Mouse (Mus musculus): ENCODE measurements at regions not wholly inside any gene's neighbourhood (a gene's known extent, or its start where the extent isn't known, plus 50 kb on each side); places are given as distances from the start of the nearest gene placed in this dataset.

DNA sequence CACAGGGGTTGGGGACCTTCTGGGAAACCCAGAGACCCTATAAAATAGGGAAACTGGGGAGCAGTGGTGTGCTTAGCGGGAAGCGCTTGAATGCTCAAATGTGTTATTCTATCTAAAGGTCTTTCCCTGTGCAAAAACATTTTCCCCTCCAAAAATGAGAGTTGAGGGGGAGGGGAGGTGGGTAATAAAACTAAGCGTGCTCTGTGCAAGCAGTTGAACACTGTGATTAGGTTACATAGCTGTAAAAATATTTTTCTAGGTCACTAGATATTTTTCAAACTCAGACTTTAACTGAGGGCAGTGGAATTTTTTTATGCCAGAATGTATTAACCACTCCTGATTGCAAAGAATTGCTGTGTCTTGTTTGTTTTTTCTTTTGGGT lies 77.0 kb upstream of the Tbl1x start:
- no peak for DNase-seq (ENCODE audit: low read depth)

DNA sequence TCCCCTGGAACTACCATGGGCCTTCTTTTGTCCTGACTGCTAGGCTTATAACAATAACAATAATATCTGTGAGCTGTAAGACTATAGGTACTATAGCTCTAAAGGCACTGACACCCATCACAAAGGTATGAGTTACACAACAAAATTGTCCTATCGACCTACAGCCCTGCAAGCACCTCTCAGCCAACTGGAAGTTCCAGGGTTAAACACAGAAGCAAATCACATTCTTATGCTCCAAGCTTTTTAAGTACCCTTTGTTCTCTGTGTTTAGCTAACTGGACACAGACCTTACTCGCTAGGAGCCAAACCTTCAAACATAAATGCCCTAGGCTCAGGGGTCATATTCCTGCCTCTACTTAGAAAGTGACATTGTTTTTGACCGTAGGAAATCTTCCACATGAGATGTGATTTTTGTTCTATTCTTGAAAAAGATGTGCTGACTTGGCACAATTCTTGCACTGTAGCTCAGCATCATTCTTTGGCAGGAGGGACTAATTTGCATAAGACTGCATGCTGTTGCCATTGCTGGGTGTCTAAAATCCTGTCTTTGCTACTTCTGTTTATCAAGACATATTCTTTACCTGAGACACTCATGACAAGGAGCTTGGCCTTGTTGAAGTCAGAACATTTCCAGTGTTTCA lies 66.8 kb upstream of the Tbl1x start:
- DNase-seq (ENCODE audit: low read depth), result no peak

DNA sequence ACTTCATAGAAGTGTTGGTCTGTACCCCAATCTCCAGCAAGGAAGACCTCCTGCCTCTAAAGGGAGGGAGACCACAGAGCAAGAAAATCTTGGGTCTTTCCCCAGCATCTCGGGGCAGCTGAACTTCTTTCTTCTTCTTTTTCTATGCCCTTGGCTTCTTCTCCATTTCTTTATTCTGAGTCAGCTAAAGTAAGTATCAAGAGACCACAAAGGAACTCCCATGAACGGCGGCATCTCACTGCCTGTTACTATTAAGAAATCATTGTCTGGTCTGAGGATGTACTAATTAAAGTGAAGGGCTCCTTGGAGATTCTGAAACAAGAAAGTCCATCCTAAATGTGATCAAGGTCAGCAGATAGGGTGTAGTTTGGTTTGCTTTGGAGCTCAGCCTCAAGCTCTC lies 64.1 kb upstream of the Tbl1x start:
- no peak for DNase-seq (ENCODE audit: low read depth)

DNA sequence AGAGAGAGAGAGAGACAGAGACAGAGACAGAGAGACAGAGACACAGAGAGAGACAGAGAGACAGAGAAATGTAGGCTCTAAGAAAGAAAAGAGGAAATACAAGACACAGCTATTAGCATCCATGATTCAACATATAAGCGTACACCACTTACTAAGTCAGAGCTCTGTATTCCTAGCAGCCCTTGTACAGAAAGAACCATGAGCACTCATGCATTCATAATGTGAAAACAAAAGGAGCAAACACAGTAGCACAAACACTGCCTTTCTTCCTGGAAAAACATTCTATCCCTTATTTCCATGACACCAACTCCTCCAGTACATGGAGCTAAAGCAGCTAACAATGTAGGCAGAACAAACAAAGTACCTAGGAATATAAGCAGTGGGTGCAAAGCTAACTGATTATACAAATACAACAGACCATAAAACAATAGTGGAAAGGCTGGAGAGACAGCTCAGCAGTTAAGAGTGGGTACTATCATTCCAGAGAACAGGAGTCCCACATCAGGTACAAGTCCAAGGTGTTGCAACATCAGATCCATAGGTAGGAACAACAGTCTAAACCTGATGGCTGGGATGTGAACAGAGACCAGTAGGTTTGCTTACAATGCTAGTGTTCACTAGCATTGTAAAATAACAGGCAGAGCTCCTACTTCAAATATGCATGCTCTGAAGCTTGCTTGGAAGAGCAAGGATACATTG lies 58.7 kb upstream of the Tbl1x start:
- no peak for DNase-seq (ENCODE audit: low read depth)
